Mouse (Mus musculus): ENCODE measurements around the gene Dupd1.
"Not testable (repeated sequence)": the region's sequence is repeated elsewhere in the genome, so short reads cannot be mapped to it uniquely, and the experiment has no call there.

Gene Dupd1

DNA sequence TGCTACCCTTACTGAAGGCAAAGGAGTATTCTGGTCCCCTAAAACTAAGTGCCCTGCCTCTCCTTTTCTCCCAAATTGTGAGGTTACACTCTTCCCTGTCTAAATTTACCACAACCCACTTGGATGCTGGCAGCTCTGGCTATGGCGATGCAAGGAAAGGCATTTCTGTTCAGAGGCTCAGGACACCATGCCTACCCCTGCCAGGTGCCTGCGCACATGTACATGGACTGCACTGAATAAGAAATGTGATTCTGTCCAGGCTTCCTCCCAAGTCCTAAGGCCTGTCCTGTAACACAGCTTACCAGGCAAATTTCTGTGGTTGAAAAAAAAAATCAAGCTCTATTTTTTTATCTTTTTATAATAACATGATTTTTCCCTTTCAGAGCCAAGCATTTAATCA, 38.2 kb downstream of the Dupd1 start:
- DNase-seq (ENCODE audit: low spot score in 2 of 2) = no peak

- no peak for DNase-seq (ENCODE audit: low spot score in 2 of 2)
These were observed 39.9 kb downstream of the Dupd1 start for GRCm38 (mm10) chr14:21674471-21674870.

DNA sequence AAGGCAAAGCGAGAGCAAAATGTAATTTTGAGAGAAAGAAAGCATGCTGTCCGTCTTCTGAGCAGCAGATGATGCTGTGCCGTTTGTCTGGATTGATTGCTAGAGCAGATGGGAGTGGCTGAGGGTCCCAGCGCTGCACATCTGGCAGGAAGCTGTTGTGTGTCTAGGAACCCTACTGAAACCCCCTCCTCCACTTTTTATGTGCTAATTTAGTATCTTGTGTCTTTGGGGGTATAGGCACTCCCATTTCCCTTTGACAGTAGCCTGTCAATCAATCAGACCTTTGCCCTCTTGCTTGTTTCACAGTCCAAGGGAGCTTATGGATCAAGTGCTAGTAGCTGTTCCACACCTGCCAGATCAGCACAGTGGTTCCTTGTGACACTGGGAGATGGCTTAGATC, 41.3 kb downstream of the Dupd1 start:
- DNase-seq (ENCODE audit: low spot score in 2 of 2) = no peak

- DNase-seq (ENCODE audit: low spot score in 2 of 2) = not testable (repeated sequence)
These were observed 43.9 kb downstream of the Dupd1 start for GRCm38 (mm10) chr14:21670422-21671006.

GRCm38 (mm10) chr14:21669633-21670421, 44.5 kb downstream of the Dupd1 start:
- no peak for DNase-seq (ENCODE audit: low spot score in 2 of 2)

- no peak for DNase-seq (ENCODE audit: low spot score in 2 of 2)
These were observed 45.2 kb downstream of the Dupd1 start for GRCm38 (mm10) chr14:21669218-21669617.

- DNase-seq (ENCODE audit: low spot score in 2 of 2) = no peak
These were observed 51.8 kb downstream of the Dupd1 start for GRCm38 (mm10) chr14:21662465-21663142.

DNA sequence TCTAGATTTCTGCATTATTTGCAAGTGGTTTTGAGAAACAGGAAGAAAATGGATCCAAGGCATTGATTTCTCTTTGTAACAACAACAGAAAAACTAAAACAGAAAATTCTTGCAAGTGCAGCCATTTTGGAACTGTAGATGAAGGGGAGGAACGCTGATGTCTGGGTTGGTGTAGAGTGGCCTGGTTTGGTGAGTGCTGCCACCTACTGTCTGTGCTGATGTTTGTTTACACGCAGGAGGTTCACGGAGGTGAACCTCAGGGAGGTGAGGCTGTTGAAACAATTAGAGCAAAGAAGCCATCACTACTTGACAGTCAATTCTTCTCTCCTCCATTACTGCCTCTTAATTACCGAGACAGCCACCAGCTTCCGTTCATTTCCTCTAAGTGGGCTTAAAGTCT, 54.7 kb downstream of the Dupd1 start:
- DNase-seq (ENCODE audit: low spot score in 2 of 2) = no peak

GRCm38 (mm10) chr14:21659155-21659554, 55.2 kb downstream of the Dupd1 start:
- DNase-seq (ENCODE audit: low spot score in 2 of 2) = no peak

GRCm38 (mm10) chr14:21653813-21654212, 60.6 kb downstream of the Dupd1 start:
- no peak for DNase-seq (ENCODE audit: low spot score in 2 of 2)

GRCm38 (mm10) chr14:21640806-21641435, 73.5 kb downstream of the Dupd1 start:
- DNase-seq (ENCODE audit: low spot score in 2 of 2) = peak; percentile 47 to 72

GRCm38 (mm10) chr14:21636548-21636947, 77.8 kb downstream of the Dupd1 start:
- DNase-seq (ENCODE audit: low spot score in 2 of 2) = no peak

- DNase-seq (ENCODE audit: low spot score in 2 of 2) = no peak
These were observed 82.6 kb downstream of the Dupd1 start for GRCm38 (mm10) chr14:21631665-21632200.

All from frontal cortex, postnatal 36 days (tissue).